Mouse (Mus musculus) neural tube, embryonic 12.5 days (tissue): ENCODE measurements around the gene Erp29. TPM values are rescaled to one million over a fixed set of nuclear protein-coding genes. Genes with fewer than 3 reads are reported as not detected.

Experiments
- ATAC-seq: fragments of 200-750 bp; cut with Nextera tagmentation; 2 replicates; pipeline ENCODE4 v1.8.0; 2017; ENCODE audit warnings: low read depth, mild to moderate bottlenecking, moderate TSS enrichment, moderate library complexity; ENCODE audit not compliant: low FRiP score
- H3K27ac ChIP-seq: fragments of 300-500 bp; sonication (generic); 2 replicates; pipeline ENCODE4 v1.5.1; 2016
- H3K27me3 ChIP-seq: fragments of 300-500 bp; sonication (generic); replicated peaks from 2 replicates; pipeline ENCODE4 v1.6.1; 2016; ENCODE audit warnings: mild to moderate bottlenecking
- H3K36me3 ChIP-seq: fragments of 300-500 bp; sonication (generic); 2 replicates; pipeline ENCODE4 v1.6.1; 2016; ENCODE audit warnings: mild to moderate bottlenecking
- H3K4me1 ChIP-seq: fragments of 300-500 bp; sonication (generic); 2 replicates; pipeline ENCODE4 v1.6.1; 2016
- H3K4me2 ChIP-seq: fragments of 300-500 bp; sonication (generic); replicated peaks from 2 replicates; pipeline ENCODE4 v1.6.1; 2016; ENCODE audit warnings: mild to moderate bottlenecking
- H3K4me3 ChIP-seq: fragments of 300-500 bp; sonication (generic); 2 replicates; pipeline ENCODE4 v1.5.1; 2016
- H3K9ac ChIP-seq: fragments of 300-500 bp; sonication (generic); 2 replicates; pipeline ENCODE4 v1.6.1; 2016; ENCODE audit warnings: mild to moderate bottlenecking
- H3K9me3 ChIP-seq: fragments of 300-500 bp; sonication (generic); 2 replicates; pipeline ENCODE4 v1.6.1; 2016; ENCODE audit warnings: mild to moderate bottlenecking
- WGBS: fragments of 180-500 bp; shearing (Covaris S2); methylation state at CpG from one replicate; pipeline ENCODE4 v1.1.7; 2016; 5-methylcytosine and 5-hydroxymethylcytosine counted together
- polyA plus RNA-seq: library from polyadenylated mRNA; unstranded; fragments of >200 nt; fragmentation: Nextera tagmentation; extraction: Ambion mirVana; gene quantifications from 2 replicates; pipeline ENCODE4 v1.2.1, GENCODE M21; 2016

Gene Erp29
- polyA plus RNA-seq, 1 experiment from 2014 or later: 136 TPM

- 47% methylated on average over 1 of the region's 1 CpGs for WGBS
- Histone ChIP-seq H3K27ac (no peak overlapping the region), H3K4me2 (no peak overlapping the region), H3K4me1 (no peaks in the 10 kb centered on the region), H3K36me3 (no peaks in the 10 kb centered on the region), H3K9ac (no peak overlapping the region), H3K9me3 (no peaks in the 10 kb centered on the region), H3K27me3 (no peaks in the 10 kb centered on the region), H3K4me3 (no peak overlapping the region)
- no peak for ATAC-seq
These were observed 9.8 kb upstream of the Erp29 start for GRCm38 (mm10) chr5:121462171-121462502.

DNA sequence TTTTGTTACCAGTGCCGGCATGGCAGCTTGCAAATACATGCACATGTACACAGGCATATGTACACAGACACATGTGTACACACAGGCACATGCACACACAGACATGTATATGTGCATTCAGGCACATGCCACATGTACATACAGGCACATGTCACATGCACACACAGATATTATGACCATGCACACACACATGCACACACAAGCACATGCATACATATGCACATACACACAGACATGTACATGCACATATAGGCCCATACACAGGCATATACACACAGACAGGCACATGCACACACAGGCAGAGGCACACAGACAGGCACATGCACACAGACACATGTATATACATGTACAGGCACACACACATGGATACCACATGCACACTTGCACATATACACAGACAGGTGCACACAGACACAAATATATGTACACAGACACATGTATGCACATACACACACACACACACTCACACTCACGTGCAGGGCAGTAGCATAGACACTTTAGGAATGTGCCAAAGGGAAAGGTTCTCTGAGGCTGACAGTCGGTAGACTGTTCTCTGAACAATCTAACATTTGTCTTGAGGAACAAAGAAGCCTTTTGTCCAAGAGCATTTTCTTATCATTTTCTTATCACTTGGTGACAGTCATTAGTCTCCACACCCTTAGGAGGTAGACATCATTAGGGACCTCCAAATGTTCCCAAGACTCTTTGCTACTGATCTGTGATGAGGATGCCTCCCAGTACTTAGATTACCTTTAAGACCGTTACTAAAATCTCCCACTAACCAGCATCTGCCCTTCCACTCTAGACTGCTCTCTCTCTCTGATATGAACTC is 9.2 kb upstream of the Erp29 start:
- no peaks in the 10 kb centered on the region for H3K36me3 ChIP-seq
- WGBS: 67% methylated on average over 4 of the region's 4 CpGs
- H3K4me2 ChIP-seq: no peak overlapping the region
- no peaks in the 10 kb centered on the region for H3K9me3 ChIP-seq
- no peaks in the 10 kb centered on the region for H3K27me3 ChIP-seq
- no peak overlapping the region for H3K9ac ChIP-seq
- no peaks in the 10 kb centered on the region for H3K4me1 ChIP-seq
- H3K4me3 ChIP-seq: no peak overlapping the region
- ATAC-seq: no peak
- H3K27ac ChIP-seq: no peak overlapping the region

GRCm38 (mm10) chr5:121455510-121456265 is 3.4 kb upstream of the Erp29 start:
- H3K9ac ChIP-seq: no peak overlapping the region
- peaks cover 14% of the 10 kb centered on the region for H3K4me1 ChIP-seq
- H3K9me3 ChIP-seq: no peaks in the 10 kb centered on the region
- WGBS: 78% methylated on average over 9 of the region's 9 CpGs
- H3K4me2 ChIP-seq: no peak overlapping the region
- ATAC-seq: no peak
- H3K36me3 ChIP-seq: no peaks in the 10 kb centered on the region
- H3K27ac ChIP-seq: no peak overlapping the region
- no peaks in the 10 kb centered on the region for H3K27me3 ChIP-seq
- H3K4me3 ChIP-seq: no peak overlapping the region

GRCm38 (mm10) chr5:121454503-121454782 is 2.1 kb upstream of the Erp29 start:
- Histone ChIP-seq H3K36me3 (peaks cover 7% of the 10 kb centered on the region), H3K4me1 (peaks cover 14% of the 10 kb centered on the region), H3K27me3 (no peaks in the 10 kb centered on the region), H3K27ac (no peak overlapping the region), H3K4me2 (no peak overlapping the region), H3K9me3 (no peaks in the 10 kb centered on the region), H3K4me3 (no peak overlapping the region), H3K9ac (no peak overlapping the region)
- 93% methylated on average over 3 of the region's 3 CpGs for WGBS
- no peak for ATAC-seq

DNA sequence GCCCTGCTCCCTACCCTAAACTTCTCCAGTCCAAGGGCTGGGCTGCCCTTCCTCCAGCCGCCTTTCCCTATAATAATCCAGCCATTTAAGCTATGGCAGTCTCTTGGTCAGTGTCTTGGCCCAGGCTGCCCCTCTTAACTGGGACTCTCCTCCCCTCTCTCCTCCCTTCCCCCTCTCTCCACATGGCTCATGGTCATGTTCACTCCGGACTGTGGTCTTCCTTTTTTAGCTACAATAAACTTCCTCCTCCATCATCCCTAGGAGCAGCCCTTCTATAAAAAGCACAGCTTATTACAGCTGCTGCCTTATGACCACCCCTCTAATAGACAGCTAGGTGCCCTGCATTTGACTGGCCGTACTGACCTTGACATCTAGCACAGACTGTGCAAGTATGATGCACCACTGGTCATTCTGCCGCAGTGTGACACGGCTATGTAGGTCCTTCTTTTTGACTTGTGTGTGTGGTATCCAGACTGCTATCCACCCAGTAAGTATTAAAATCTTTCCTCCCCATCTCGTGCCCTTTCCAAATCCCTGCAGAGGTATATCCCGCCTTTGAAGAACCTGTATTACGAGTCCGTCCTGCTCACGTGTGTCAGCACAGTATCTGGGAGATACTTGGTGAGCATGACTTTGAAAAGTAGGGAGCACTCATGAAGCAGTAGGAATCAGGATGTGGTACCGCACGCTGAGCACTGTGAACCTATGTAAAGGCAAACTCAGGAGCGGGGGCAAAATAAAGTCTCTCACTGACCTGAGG is 1.6 kb upstream of the Erp29 start:
- WGBS: 93% methylated on average over 13 of the region's 13 CpGs
- Histone ChIP-seq H3K36me3 (peaks cover 12% of the 10 kb centered on the region), H3K27ac (no peak overlapping the region), H3K4me1 (peaks cover 14% of the 10 kb centered on the region), H3K9ac (no peak overlapping the region), H3K9me3 (no peaks in the 10 kb centered on the region), H3K4me3 (no peak overlapping the region), H3K27me3 (no peaks in the 10 kb centered on the region), H3K4me2 (0 out of 2 replicates have a peak overlapping the region, but pooled peaks have one; percentile 82)
- ATAC-seq: no peak

GRCm38 (mm10) chr5:121452906-121453305 is 600 bp upstream of the Erp29 start:
- Histone ChIP-seq H3K9ac (peak overlapping the region; percentile 90), H3K36me3 (peaks cover 22% of the 10 kb centered on the region), H3K27ac (peak overlapping the region; percentile 88), H3K27me3 (no peaks in the 10 kb centered on the region), H3K4me3 (peak overlapping the region; percentile 84), H3K4me2 (peak overlapping the region; percentile 82), H3K4me1 (peaks cover 14% of the 10 kb centered on the region), H3K9me3 (no peaks in the 10 kb centered on the region)
- WGBS: 9% methylated on average over 9 of the region's 9 CpGs
- no peak; the same call in 1 of the 2 replicates for ATAC-seq

DNA sequence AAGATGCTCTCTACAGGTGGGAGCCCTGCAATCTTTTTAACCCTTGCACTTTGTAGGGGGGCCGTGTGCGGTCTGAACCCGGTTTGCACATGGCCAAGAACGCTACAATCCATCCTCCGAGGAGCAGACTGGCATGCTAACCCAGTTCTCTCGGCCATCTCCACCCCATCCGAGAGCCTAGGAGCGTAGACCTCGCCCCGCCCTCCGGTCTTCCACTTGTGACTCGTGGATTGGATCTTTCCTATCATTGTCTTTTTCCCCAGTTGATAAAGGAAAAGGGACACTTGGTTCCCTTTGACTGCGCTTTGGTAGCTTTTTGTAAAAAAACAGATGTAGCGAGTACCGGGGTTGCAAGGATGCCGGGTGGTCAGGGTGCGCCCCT is 671 bp downstream of the Erp29 start, which contains the start of gene Tmem116:
Tmem116 (plus strand) TSS at position 250 of the 382 bp plus-strand sequence.
- Histone ChIP-seq H3K4me2 (peak within 1 kb of the TSS; percentile 82), H3K36me3 (peaks cover 32% of the 10 kb centered on the region), H3K4me1 (peaks cover 14% of the 10 kb centered on the region), H3K4me3 (peak within 1 kb of the TSS; percentile 84), H3K27ac (peak within 1 kb of the TSS; percentile 90), H3K9ac (peak within 1 kb of the TSS; percentile 90), H3K27me3 (no peaks in the 10 kb centered on the region), H3K9me3 (no peaks in the 10 kb centered on the region)
- WGBS: under 1% methylated on average over 17 of the region's 17 CpGs
- peak; percentile 45; the same call in 1 of the 2 replicates for ATAC-seq

- WGBS: 31% methylated on average over 8 of the region's 8 CpGs
- H3K27ac ChIP-seq: no peak overlapping the region
These were observed 1.1 kb downstream of the Erp29 start for GRCm38 (mm10) chr5:121451203-121451602.

DNA sequence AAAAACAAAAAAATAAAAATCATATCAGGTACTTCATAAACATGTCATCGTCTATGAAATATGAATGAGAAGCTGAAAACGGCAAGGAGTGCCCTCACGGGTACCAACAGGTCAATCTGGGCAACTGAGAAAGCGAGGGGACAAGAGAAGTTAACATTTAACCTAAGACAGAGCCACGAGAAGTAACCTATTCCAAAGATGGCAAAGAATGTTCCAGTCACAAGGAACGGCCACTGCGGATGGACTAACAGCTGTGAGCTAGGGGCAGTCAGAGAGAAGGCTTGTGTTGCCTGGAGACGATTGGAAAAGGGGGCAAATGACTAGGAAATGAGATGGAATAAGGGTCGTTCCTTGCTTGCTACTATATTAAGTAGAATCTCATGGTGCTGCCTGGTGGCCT is 1.8 kb downstream of the Erp29 start:
- H3K27ac ChIP-seq: no peak overlapping the region
- H3K4me1 ChIP-seq: peaks cover 14% of the 10 kb centered on the region
- ATAC-seq: no peak
- H3K4me2 ChIP-seq: peak overlapping the region; percentile 82
- H3K27me3 ChIP-seq: no peaks in the 10 kb centered on the region
- peaks cover 43% of the 10 kb centered on the region for H3K36me3 ChIP-seq
- H3K4me3 ChIP-seq: no peak overlapping the region
- WGBS: 84% methylated on average over 9 of the region's 9 CpGs
- H3K9me3 ChIP-seq: no peaks in the 10 kb centered on the region
- H3K9ac ChIP-seq: no peak overlapping the region

More at GRCm38 (mm10) chr5:121451203-121451602, 1.1 kb downstream of the Erp29 start:
- Histone ChIP-seq H3K4me1 (peaks cover 14% of the 10 kb centered on the region), H3K4me3 (peak overlapping the region; percentile 84), H3K27me3 (no peaks in the 10 kb centered on the region), H3K9me3 (no peaks in the 10 kb centered on the region), H3K4me2 (peak overlapping the region; percentile 82), H3K36me3 (peaks cover 36% of the 10 kb centered on the region), H3K9ac (peak overlapping the region; percentile 90)
- no peak for ATAC-seq

GRCm38 (mm10) chr5:121449976-121450375 is 2.3 kb downstream of the Erp29 start:
- Histone ChIP-seq H3K9ac (no peak overlapping the region), H3K27me3 (no peaks in the 10 kb centered on the region), H3K36me3 (peaks cover 48% of the 10 kb centered on the region), H3K27ac (no peak overlapping the region), H3K4me2 (no peak overlapping the region), H3K4me3 (no peak overlapping the region), H3K9me3 (no peaks in the 10 kb centered on the region), H3K4me1 (peaks cover 14% of the 10 kb centered on the region)
- no peak for ATAC-seq
- 70% methylated on average over 6 of the region's 6 CpGs for WGBS

DNA sequence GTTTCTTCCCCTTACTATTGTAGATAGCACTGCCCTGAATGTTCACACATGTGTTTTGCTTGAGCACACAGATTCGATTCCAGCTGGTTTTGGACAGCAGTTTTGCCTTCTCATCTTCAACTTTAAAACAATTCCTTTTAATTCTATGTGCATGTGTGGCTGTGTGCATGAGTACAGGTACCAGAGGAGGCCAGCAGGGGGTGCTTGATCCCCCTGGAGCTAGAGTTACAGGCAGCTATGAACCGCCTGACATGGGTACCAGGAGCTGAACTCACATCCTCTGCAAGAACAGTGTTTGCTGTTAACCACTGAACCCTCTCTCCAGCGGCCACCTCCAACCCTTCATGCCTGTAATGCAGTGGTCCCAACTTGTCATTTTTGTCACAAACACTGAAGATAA is 3.9 kb downstream of the Erp29 start:
- H3K4me1 ChIP-seq: peaks cover 12% of the 10 kb centered on the region
- H3K4me3 ChIP-seq: no peak overlapping the region
- H3K27ac ChIP-seq: no peak overlapping the region
- H3K9me3 ChIP-seq: no peaks in the 10 kb centered on the region
- no peak overlapping the region for H3K9ac ChIP-seq
- ATAC-seq: no peak
- WGBS: 95% methylated on average over 3 of the region's 3 CpGs
- peaks cover 63% of the 10 kb centered on the region for H3K36me3 ChIP-seq
- no peak overlapping the region for H3K4me2 ChIP-seq
- H3K27me3 ChIP-seq: no peaks in the 10 kb centered on the region

DNA sequence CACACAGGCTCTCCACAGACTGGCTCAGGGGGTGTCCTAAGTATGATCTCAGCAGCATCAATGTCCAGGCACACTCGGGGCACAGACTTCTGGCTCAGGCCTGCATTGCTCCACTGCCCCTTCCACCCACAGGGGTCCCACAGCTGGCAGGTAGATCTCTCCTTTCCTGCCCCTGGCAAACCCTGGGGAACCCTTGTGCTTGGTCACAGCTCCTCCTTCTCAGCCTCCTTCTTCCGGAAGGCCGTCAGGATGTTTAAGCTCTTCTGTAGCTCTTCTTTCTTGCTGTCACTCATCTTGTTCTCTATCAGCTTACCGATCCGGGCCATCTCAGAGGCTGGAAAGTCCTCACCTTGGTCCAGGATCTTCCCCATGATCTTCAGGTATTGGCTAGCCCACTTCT is 7.4 kb downstream of the Erp29 start:
- no peak overlapping the region for H3K4me2 ChIP-seq
- peaks cover 87% of the 10 kb centered on the region for H3K36me3 ChIP-seq
- H3K27ac ChIP-seq: no peak overlapping the region
- no peak overlapping the region for H3K9ac ChIP-seq
- no peaks in the 10 kb centered on the region for H3K4me1 ChIP-seq
- no peak overlapping the region for H3K4me3 ChIP-seq
- H3K27me3 ChIP-seq: no peaks in the 10 kb centered on the region
- no peak for ATAC-seq
- WGBS: 96% methylated on average over 5 of the region's 5 CpGs
- H3K9me3 ChIP-seq: no peaks in the 10 kb centered on the region
